ENCODE assay signal across 16 mouse cellular contexts in the genomic region with DNA sequence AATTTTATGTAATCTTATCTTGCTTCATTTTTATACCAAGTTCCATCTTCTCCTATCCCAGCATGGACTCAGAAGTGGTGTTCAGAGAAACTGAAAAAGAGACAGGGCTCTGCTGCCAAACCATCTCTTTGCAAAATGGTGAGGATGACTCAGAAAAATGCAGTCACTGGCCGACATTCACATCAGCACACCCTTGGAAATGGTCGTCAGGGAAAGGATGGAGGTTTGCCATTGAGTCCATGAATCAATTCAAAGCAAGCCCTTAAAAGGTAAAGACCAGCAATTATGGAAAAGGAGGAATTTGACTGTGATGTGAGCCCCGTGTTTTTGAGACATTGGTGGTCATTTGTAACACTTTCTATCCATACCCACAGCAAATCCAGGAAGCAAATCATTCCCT.
"Had no signal": no experiment of that assay in that cellular context is flagged by ENCODE, and none has a peak within 500 bp of the region (broad histone marks: within the 10 kb centered on the region; RNA-seq: fewer than 3 reads in every experiment).

No protein-coding gene starts in this region.

- H3K4me1 ChIP-seq: limb, embryonic 12.5 days; limb, embryonic 15.5 days; lung, embryonic 15.5 days; midbrain, embryonic 12.5 days; midbrain, embryonic 15.5 days had no signal

- H3K27me3 ChIP-seq: limb, embryonic 12.5 days; limb, embryonic 15.5 days; lung, embryonic 15.5 days; midbrain, embryonic 12.5 days; midbrain, embryonic 15.5 days had no signal

- H3K9ac ChIP-seq: limb, embryonic 12.5 days; limb, embryonic 15.5 days; liver, embryonic 14.5 days; liver, postnatal 0 days; lung, embryonic 15.5 days; midbrain, embryonic 12.5 days; midbrain, embryonic 15.5 days had no signal

- H3K4me3 ChIP-seq: limb, embryonic 12.5 days; limb, embryonic 15.5 days; lung, embryonic 15.5 days; midbrain, embryonic 12.5 days; midbrain, embryonic 15.5 days had no signal

- H3K27ac ChIP-seq: limb, embryonic 12.5 days; limb, embryonic 15.5 days; liver, embryonic 14.5 days; lung, embryonic 15.5 days; macrophage; midbrain, embryonic 12.5 days; midbrain, embryonic 15.5 days had no signal

- H3K4me2 ChIP-seq: limb, embryonic 12.5 days; limb, embryonic 15.5 days; liver, embryonic 11.5 days; lung, embryonic 15.5 days; midbrain, embryonic 12.5 days; midbrain, embryonic 15.5 days had no signal

- DNase-seq: kidney, adult 9 months; kidney, postnatal 14 days; kidney, postnatal 4 days; left cerebral cortex, postnatal 4 days; liver, postnatal 0 days; lung, postnatal 10 days; thymus, adult 18-20 months; thymus, postnatal 4 days had no signal

- H3K9me3 ChIP-seq: limb, embryonic 12.5 days; limb, embryonic 15.5 days; lung, embryonic 15.5 days; midbrain, embryonic 12.5 days; midbrain, embryonic 15.5 days had no signal

- ATAC-seq: liver, postnatal 0 days; midbrain, embryonic 15.5 days had no signal

- H3K36me3 ChIP-seq: limb, embryonic 12.5 days; limb, embryonic 15.5 days; lung, embryonic 15.5 days; midbrain, embryonic 12.5 days; midbrain, embryonic 15.5 days had no signal
